Comparison of ENCODE assay signal across 7 mouse cellular contexts in genomic region chr1:168246968-168247724, GRCm38 (mm10).
DNase-seq lines count a peak whose midpoint lies in the region; TF ChIP-seq lines count a peak whose summit lies in the region.

No protein-coding gene starts in this region.

- H3K27ac ChIP-seq in kidney, adult 2 months (ENCODE audit: insufficient read depth, low read depth, low read length), result peak overlapping the region; percentile 93
- H3K27ac ChIP-seq in olfactory bulb, adult 2 months (ENCODE audit: insufficient read depth, low read depth, low read length), result 0 out of 2 replicates have a peak overlapping the region, but pooled peaks have one; percentile 24

- H3K4me3 ChIP-seq in kidney, adult 2 months (ENCODE audit: insufficient read depth, low read depth, low read length), result no peak overlapping the region
- no peak overlapping the region for H3K4me3 ChIP-seq in olfactory bulb, adult 2 months (ENCODE audit: insufficient read depth, low read depth, low read length)

- peak; percentile 62 to 70 for DNase-seq in right cerebral cortex, postnatal 10 days (ENCODE audit: low spot score in 2 of 2)
- no peak for DNase-seq in right cerebral cortex, postnatal 4 days
- DNase-seq in gastrocnemius, postnatal 10 days, result peak; percentile 7
- DNase-seq in kidney, adult 2 months, result peak; percentile 52
- DNase-seq in spleen, postnatal 14 days (ENCODE audit: low spot score in 2 of 2), result no peak
- no peak for DNase-seq in left cerebral cortex, adult 11 months (ENCODE audit: low spot score)

- no peak for TF ChIP-seq POLR2A in kidney, adult 2 months (IDR thresholded peaks at IDR 0.05; ENCODE audit: low read depth, low read length)
- TF ChIP-seq POLR2A in olfactory bulb, adult 2 months (IDR thresholded peaks at IDR 0.05; ENCODE audit: insufficient read depth, low read depth, low read length), result no peak

- TF ChIP-seq CTCF in kidney, adult 2 months (conservative IDR thresholded peaks at IDR 0.05; ENCODE audit: insufficient read depth, insufficient read length, low read depth, low read length), result no peak
- TF ChIP-seq CTCF in olfactory bulb, adult 2 months (IDR thresholded peaks at IDR 0.05; ENCODE audit: insufficient read depth, low read depth, low read length), result no peak

- peaks cover 24% of the 10 kb centered on the region for H3K4me1 ChIP-seq in kidney, adult 2 months (ENCODE audit: control insufficient read depth, insufficient read depth, low read length)
- peaks cover 25% of the 10 kb centered on the region for H3K4me1 ChIP-seq in olfactory bulb, adult 2 months (ENCODE audit: control insufficient read depth, insufficient read depth, low read length)

- no peaks in the 10 kb centered on the region; the same call in 1 of the 2 replicates for H3K36me3 ChIP-seq in kidney, adult 2 months (ENCODE audit: control insufficient read depth, insufficient read depth, low read length)

- H3K27me3 ChIP-seq in kidney, adult 2 months (replicated peaks; ENCODE audit: control insufficient read depth, insufficient read depth, low read length), result no peaks in the 10 kb centered on the region

- WGBS in kidney, adult 2 months, result 16% methylated on average over 10 of the region's 10 CpGs
- 26% methylated on average over 10 of the region's 10 CpGs for WGBS in olfactory bulb, adult 2 months

Comparison
In these comparisons a context has a peak if more than half of its experiments do, and no peak if none do; other contexts are left out.
1. DNase-seq: peak in right cerebral cortex, postnatal 10 days (2 of 2), gastrocnemius, postnatal 10 days (single experiment) and kidney, adult 2 months (single experiment); none in right cerebral cortex, postnatal 4 days (single experiment), spleen, postnatal 14 days (0 of 2) and left cerebral cortex, adult 11 months (single experiment).